Mouse (Mus musculus) ES-CJ7 (cell line): ENCODE measurements at regions not wholly inside any gene's neighbourhood (a gene's known extent, or its start where the extent isn't known, plus 50 kb on each side); places are given as distances from the start of the nearest gene placed in this dataset.
"Not testable (repeated sequence)": the region's sequence is repeated elsewhere in the genome, so short reads cannot be mapped to it uniquely, and the experiment has no call there.

Source experiments
- DNase-seq: peaks from one replicate; pipeline ENCODE4 v3.0.0; 2011; ENCODE audit warnings: low read depth, low spot score

- DNase-seq = not testable (repeated sequence)
Observed at GRCm38 (mm10) chr5:91752846-91753245, 210.0 kb downstream of the Rchy1 start.

GRCm38 (mm10) chr5:91751168-91751567 lies 211.7 kb downstream of the Rchy1 start:
- no peak for DNase-seq

- no peak for DNase-seq
Observed at GRCm38 (mm10) chr5:91746077-91746476, 216.8 kb downstream of the Rchy1 start.

GRCm38 (mm10) chr5:91744389-91744788 lies 218.5 kb downstream of the Rchy1 start:
- no peak for DNase-seq

GRCm38 (mm10) chr5:91740159-91740537 lies 222.7 kb downstream of the Rchy1 start:
- no peak for DNase-seq

GRCm38 (mm10) chr5:91739433-91740158 lies 222.2 kb downstream of the Parm1 start:
- DNase-seq = no peak

GRCm38 (mm10) chr5:91732002-91732401 lies 214.6 kb downstream of the Parm1 start:
- no peak for DNase-seq

- DNase-seq = no peak
Observed at GRCm38 (mm10) chr5:91731155-91731554, 213.7 kb downstream of the Parm1 start.

GRCm38 (mm10) chr5:91729868-91730267 lies 212.5 kb downstream of the Parm1 start:
- DNase-seq = no peak

GRCm38 (mm10) chr5:91729415-91729814 lies 212.0 kb downstream of the Parm1 start:
- DNase-seq = no peak

GRCm38 (mm10) chr5:91727448-91727847 lies 210.0 kb downstream of the Parm1 start:
- no peak for DNase-seq

- no peak for DNase-seq
Observed at GRCm38 (mm10) chr5:91726118-91726500, 208.7 kb downstream of the Parm1 start.

- DNase-seq = no peak
Observed at GRCm38 (mm10) chr5:91725380-91726117, 208.1 kb downstream of the Parm1 start.

- no peak for DNase-seq
Observed at GRCm38 (mm10) chr5:91724881-91725280, 207.5 kb downstream of the Parm1 start.

- no peak for DNase-seq
Observed at GRCm38 (mm10) chr5:91723416-91723815, 206.0 kb downstream of the Parm1 start.

- DNase-seq = no peak
Observed at GRCm38 (mm10) chr5:91722982-91723381, 205.6 kb downstream of the Parm1 start.

GRCm38 (mm10) chr5:91722403-91722802 lies 205.0 kb downstream of the Parm1 start:
- DNase-seq = no peak

- DNase-seq = no peak
Observed at GRCm38 (mm10) chr5:91721231-91722096, 204.0 kb downstream of the Parm1 start.

- peak; percentile 13 for DNase-seq
Observed at GRCm38 (mm10) chr5:91713020-91713419, 195.6 kb downstream of the Parm1 start.

- no peak for DNase-seq
Observed at GRCm38 (mm10) chr5:91709494-91710286, 192.3 kb downstream of the Parm1 start.

GRCm38 (mm10) chr5:91708149-91708548 lies 190.7 kb downstream of the Parm1 start:
- no peak for DNase-seq
